Mouse (Mus musculus): Measurements from ENCODE around the gene Rcan1. TPM values are rescaled to one million over a fixed set of nuclear protein-coding genes. Genes with fewer than 3 reads are reported as not detected.

Rcan1 gene
- polyA plus RNA-seq, 1 experiment, result 44.4 TPM

GRCm38 (mm10) chr16:92423363-92423762, 47.3 kb downstream of the Rcan1 start:
- peak; percentile 86 for DNase-seq
- Histone ChIP-seq H3K36me3 (ENCODE audit: control insufficient read depth, insufficient read depth, low read length) (no peaks in the 10 kb centered on the region), H3K4me1 (ENCODE audit: control insufficient read depth, insufficient read depth, low read length) (peaks cover 31% of the 10 kb centered on the region), H3K27me3 (replicated peaks; ENCODE audit: control insufficient read depth, insufficient read depth, low read length) (no peaks in the 10 kb centered on the region), H3K27ac (ENCODE audit: insufficient read depth, low read depth, low read length) (peak overlapping the region; percentile 25; the same call in 1 of the 2 replicates), H3K4me3 (ENCODE audit: insufficient read depth, low read depth, low read length) (no peak overlapping the region)
- TF ChIP-seq POLR2A (IDR thresholded peaks at IDR 0.05; ENCODE audit: low read depth, low read length), result no peak
- TF ChIP-seq CTCF (conservative IDR thresholded peaks at IDR 0.05; ENCODE audit: insufficient read depth, insufficient read length, low read depth, low read length), result no peak
- WGBS, result 20% methylated on average over 10 of the region's 10 CpGs

DNA sequence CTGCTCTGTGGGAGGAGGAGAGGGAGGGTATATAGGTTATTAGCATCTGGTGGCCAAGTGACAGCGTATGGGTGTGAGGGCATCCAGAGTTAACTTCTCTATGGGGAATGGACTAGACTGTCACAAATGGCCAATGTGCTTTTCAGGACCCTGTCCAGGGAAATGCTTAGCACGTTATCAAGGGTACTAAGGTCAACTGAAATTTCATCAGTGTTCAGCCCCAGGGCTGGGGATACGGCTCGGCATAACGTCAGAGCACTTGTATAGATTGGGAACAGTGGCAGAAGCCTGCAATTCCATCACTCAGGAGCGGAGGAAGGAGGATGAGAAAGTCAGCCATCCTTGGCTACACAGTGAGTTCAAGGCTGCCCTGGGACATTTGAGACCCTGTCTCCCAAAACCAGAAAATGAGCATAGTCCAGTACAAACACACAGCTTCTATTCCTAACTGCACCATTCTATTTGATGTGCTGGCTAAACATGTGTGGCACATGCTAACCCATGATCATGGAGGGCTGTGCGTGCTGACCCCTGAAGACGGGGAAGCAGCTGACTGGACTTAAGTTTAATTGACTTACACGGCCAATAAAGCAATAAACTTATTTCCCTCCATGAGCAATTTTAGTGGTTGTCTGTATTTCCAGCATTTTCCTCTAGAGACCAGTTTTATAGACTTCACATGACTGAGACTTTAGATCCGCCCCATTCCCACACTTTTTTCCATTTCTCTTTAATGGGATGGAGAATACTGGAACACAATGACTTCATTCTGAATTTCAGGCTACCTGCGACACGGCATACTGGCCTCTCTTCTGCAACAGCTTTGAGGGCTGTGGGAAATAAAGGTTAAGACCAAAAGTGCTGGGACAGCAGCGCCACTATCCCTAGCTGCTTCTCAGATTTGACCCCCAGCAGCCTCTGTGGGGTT, 48.0 kb downstream of the Rcan1 start:
- H3K27me3 ChIP-seq (replicated peaks; ENCODE audit: control insufficient read depth, insufficient read depth, low read length), result no peaks in the 10 kb centered on the region
- peak overlapping the region; percentile 25; the same call in 1 of the 2 replicates for H3K27ac ChIP-seq (ENCODE audit: insufficient read depth, low read depth, low read length)
- no peak overlapping the region for H3K4me3 ChIP-seq (ENCODE audit: insufficient read depth, low read depth, low read length)
- no peak for DNase-seq
- TF ChIP-seq POLR2A (IDR thresholded peaks at IDR 0.05; ENCODE audit: low read depth, low read length) (no peak), CTCF (conservative IDR thresholded peaks at IDR 0.05; ENCODE audit: insufficient read depth, insufficient read length, low read depth, low read length) (no peak)
- peaks cover 31% of the 10 kb centered on the region for H3K4me1 ChIP-seq (ENCODE audit: control insufficient read depth, insufficient read depth, low read length)
- no peaks in the 10 kb centered on the region for H3K36me3 ChIP-seq (ENCODE audit: control insufficient read depth, insufficient read depth, low read length)
- 68% methylated on average over 13 of the region's 13 CpGs for WGBS

GRCm38 (mm10) chr16:92421147-92421934, 49.3 kb downstream of the Rcan1 start:
- H3K36me3 ChIP-seq (ENCODE audit: control insufficient read depth, insufficient read depth, low read length), result no peaks in the 10 kb centered on the region
- TF ChIP-seq POLR2A (IDR thresholded peaks at IDR 0.05; ENCODE audit: low read depth, low read length) (no peak), CTCF (conservative IDR thresholded peaks at IDR 0.05; ENCODE audit: insufficient read depth, insufficient read length, low read depth, low read length) (peak; percentile 45)
- peaks cover 31% of the 10 kb centered on the region for H3K4me1 ChIP-seq (ENCODE audit: control insufficient read depth, insufficient read depth, low read length)
- DNase-seq, result peak; percentile 85
- 41% methylated on average over 13 of the region's 13 CpGs for WGBS
- H3K4me3 ChIP-seq (ENCODE audit: insufficient read depth, low read depth, low read length), result no peak overlapping the region
- no peak overlapping the region for H3K27ac ChIP-seq (ENCODE audit: insufficient read depth, low read depth, low read length)
- no peaks in the 10 kb centered on the region for H3K27me3 ChIP-seq (replicated peaks; ENCODE audit: control insufficient read depth, insufficient read depth, low read length)

- no peaks in the 10 kb centered on the region for H3K36me3 ChIP-seq (ENCODE audit: control insufficient read depth, insufficient read depth, low read length)
- peaks cover 31% of the 10 kb centered on the region for H3K4me1 ChIP-seq (ENCODE audit: control insufficient read depth, insufficient read depth, low read length)
- DNase-seq, result no peak
- no peak overlapping the region for H3K4me3 ChIP-seq (ENCODE audit: insufficient read depth, low read depth, low read length)
- TF ChIP-seq CTCF (conservative IDR thresholded peaks at IDR 0.05; ENCODE audit: insufficient read depth, insufficient read length, low read depth, low read length), result no peak
- TF ChIP-seq POLR2A (IDR thresholded peaks at IDR 0.05; ENCODE audit: low read depth, low read length), result no peak
- WGBS, result 82% methylated on average over 5 of the region's 5 CpGs
- H3K27ac ChIP-seq (ENCODE audit: insufficient read depth, low read depth, low read length), result no peak overlapping the region
- H3K27me3 ChIP-seq (replicated peaks; ENCODE audit: control insufficient read depth, insufficient read depth, low read length), result no peaks in the 10 kb centered on the region
Observed at GRCm38 (mm10) chr16:92420641-92421040, 50.0 kb downstream of the Rcan1 start.

DNA sequence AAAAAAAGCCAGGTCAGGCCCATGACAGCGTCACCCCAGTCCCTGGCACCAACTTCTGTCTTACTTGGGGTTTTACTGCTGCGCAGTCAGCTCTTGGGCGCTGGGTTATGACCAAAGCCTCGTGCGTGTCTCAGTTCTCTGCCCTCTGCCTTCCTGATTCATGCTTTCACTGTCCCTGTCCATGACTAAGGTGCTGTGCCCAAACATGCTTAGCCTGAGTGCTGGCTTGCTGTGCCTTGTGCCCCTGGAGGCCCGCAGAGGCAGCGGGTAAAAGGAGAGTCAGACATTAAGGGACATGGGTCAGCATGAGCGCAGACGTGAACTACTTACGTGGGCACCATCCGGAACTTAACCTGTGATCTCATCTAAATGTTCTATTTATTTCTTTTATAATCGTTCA, 51.6 kb downstream of the Rcan1 start:
- no peaks in the 10 kb centered on the region for H3K36me3 ChIP-seq (ENCODE audit: control insufficient read depth, insufficient read depth, low read length)
- WGBS, result 62% methylated on average over 12 of the region's 12 CpGs
- peaks cover 31% of the 10 kb centered on the region for H3K4me1 ChIP-seq (ENCODE audit: control insufficient read depth, insufficient read depth, low read length)
- H3K27ac ChIP-seq (ENCODE audit: insufficient read depth, low read depth, low read length), result peak overlapping the region; percentile 25; the same call in 1 of the 2 replicates
- peak; percentile 48 for DNase-seq
- no peak for TF ChIP-seq POLR2A (IDR thresholded peaks at IDR 0.05; ENCODE audit: low read depth, low read length)
- TF ChIP-seq CTCF (conservative IDR thresholded peaks at IDR 0.05; ENCODE audit: insufficient read depth, insufficient read length, low read depth, low read length), result no peak
- H3K27me3 ChIP-seq (replicated peaks; ENCODE audit: control insufficient read depth, insufficient read depth, low read length), result no peaks in the 10 kb centered on the region
- no peak overlapping the region for H3K4me3 ChIP-seq (ENCODE audit: insufficient read depth, low read depth, low read length)

DNA sequence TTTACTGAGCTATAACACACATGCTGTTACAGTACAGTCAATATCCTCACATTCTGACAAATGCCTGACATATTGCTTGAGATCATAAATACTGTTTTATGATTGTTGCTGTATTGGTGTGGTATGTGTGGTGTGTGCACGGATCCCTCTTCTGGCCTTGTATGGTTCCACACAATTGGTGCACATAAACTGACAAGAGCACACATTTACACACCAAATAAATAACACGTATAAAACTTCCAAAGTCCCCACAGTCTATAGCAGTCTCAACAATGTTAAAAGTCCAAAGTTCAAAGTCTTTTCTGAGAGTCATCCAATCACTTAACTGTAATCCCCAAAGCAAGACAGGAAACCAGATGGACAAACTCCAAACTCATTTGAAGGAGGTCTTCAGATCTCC, 53.4 kb downstream of the Rcan1 start:
- H3K36me3 ChIP-seq (ENCODE audit: control insufficient read depth, insufficient read depth, low read length), result no peaks in the 10 kb centered on the region
- DNase-seq, result no peak
- peaks cover 25% of the 10 kb centered on the region for H3K4me1 ChIP-seq (ENCODE audit: control insufficient read depth, insufficient read depth, low read length)
- TF ChIP-seq CTCF (conservative IDR thresholded peaks at IDR 0.05; ENCODE audit: insufficient read depth, insufficient read length, low read depth, low read length), result no peak
- no peak for TF ChIP-seq POLR2A (IDR thresholded peaks at IDR 0.05; ENCODE audit: low read depth, low read length)
- no peaks in the 10 kb centered on the region for H3K27me3 ChIP-seq (replicated peaks; ENCODE audit: control insufficient read depth, insufficient read depth, low read length)
- no peak overlapping the region for H3K27ac ChIP-seq (ENCODE audit: insufficient read depth, low read depth, low read length)
- WGBS, result 70% methylated on average over 2 of the region's 2 CpGs
- H3K4me3 ChIP-seq (ENCODE audit: insufficient read depth, low read depth, low read length), result no peak overlapping the region
